Mouse (Mus musculus): ENCODE data around the gene Prkab2. TPM values are rescaled to one million over a fixed set of nuclear protein-coding genes. Genes with fewer than 3 reads are reported as not detected.

Gene Prkab2
- total RNA-seq, 2 experiments from 2014 or later = 17.5 to 18.8 TPM

GRCm38 (mm10) chr3:97648518-97648917 is 9.5 kb upstream of the Prkab2 start:
- intact Hi-C loops (cut with DNase I) = no loop called here
- DNase-seq = peak in 1 of 2 experiments; percentile 56

DNA sequence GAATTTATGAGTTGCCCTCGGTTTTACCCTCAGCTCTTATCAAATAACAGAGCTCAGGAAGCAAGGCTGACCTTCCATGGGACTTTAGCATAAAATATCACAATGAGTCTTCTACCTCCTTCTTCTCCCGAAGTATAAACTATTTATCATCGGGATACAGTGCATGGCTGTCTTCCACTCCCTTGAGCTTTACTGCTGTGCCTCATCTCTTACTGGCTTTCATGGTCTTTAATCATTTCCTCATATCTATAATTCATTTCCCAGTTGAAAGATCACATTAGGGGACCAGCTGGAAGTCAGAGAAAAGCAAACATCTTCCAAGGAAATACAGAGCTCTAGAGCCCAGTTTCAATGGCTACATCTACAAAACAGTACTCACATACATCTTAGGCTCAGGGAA is 9.0 kb upstream of the Prkab2 start:
- no peak for DNase-seq
- intact Hi-C loops (cut with DNase I) = no loop called here

DNA sequence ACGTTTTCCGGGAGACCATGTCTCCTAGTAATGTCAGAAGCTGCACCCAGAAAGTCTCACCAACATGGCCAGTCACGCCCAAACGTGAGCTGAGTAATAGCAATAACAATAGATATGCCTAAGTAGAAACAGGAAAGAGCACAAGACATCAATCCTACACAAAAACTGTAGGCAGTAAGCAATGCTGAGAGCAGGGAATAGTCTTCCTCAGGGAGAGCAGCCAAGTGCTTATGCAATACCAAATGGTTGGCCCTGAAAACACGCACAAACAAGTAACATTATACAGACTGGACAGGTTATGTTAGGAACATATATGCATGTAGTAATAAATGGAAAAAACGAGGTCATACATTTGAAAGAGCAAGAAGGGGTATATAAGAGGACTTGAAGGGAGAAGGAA is 8.5 kb upstream of the Prkab2 start:
- DNase-seq = no peak
- intact Hi-C loops (cut with DNase I) = no loop called here

- DNase-seq = peak; percentile 49 to 51
- intact Hi-C loops (cut with DNase I) = no loop called here
These were observed 6.4 kb upstream of the Prkab2 start for GRCm38 (mm10) chr3:97651604-97652003.

DNA sequence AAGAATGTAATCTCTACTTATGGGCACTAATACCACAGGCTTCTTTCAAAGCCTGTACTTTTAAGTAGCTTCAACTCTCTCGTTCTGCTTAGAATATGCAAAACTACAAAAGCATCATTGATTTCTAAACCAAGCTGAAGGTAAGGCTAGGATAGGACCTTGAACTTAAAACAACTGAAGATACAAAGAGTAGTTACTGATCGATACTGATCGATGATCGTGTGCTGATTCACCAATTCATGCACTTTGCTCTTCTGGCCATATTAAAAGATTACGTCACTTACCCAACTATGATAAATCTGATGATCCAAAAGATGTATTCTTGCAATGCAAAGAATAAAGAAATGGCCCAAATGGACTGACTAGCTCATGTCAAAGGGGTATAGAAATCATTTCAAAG is 4.2 kb upstream of the Prkab2 start:
- intact Hi-C loops (cut with DNase I) = no loop called here

DNA sequence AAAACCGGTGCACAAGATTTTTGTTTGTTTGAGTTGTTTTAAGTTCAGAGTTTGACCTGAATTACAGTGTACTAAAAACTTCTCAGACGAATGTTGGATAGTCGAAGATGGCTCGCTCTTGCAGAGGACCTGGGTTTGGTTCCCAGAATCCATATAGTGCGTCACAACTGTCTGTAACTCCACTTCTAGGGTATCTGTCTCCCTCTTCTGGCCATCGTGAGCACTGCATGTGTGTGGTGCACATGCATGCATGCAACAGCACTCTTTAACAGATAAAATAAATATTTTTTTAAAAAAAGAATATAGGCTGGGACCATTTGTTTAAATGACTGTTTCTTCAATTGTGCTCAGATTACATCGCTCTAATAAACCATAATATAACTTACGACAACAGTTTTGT is 3.1 kb upstream of the Prkab2 start:
- DNase-seq = no peak

More for the DNA sequence above, 4.2 kb upstream of the Prkab2 start:
- no peak for DNase-seq

GRCm38 (mm10) chr3:97658426-97659193 is 617 bp downstream of the Prkab2 start:
- DNase-seq = no peak
- intact Hi-C loops (cut with DNase I) = no loop called here

More for the DNA sequence above, 3.1 kb upstream of the Prkab2 start:
- intact Hi-C loops (cut with DNase I) = no loop called here

- no peak for DNase-seq
- intact Hi-C loops (cut with DNase I) = no loop called here
These were observed 1.8 kb downstream of the Prkab2 start for GRCm38 (mm10) chr3:97659746-97660145.

DNA sequence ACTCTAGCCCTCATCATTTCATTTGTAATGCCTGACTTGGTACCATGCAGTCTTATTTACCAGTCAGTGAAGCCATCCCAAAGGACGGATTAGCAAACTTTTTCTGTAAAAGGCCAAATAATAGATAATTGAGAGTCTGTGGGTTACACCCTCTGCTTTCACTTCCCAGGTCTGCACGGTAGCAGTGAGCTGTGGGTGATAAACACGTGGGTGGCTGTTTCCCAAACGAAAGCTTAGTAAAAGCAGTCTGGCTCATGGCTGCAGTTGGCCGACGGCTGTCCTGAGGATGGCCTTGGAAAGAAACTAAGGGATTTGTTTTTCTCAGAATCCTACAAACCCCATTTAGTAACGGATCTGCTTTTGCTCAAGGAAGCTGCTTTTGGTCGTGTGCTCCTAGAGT is 3.2 kb downstream of the Prkab2 start:
- intact Hi-C loops (cut with DNase I) = no loop called here
- DNase-seq = peak in 1 of 2 experiments; percentile 15

- no peak for DNase-seq
- intact Hi-C loops (cut with DNase I) = no loop called here
These were observed 7.5 kb downstream of the Prkab2 start for GRCm38 (mm10) chr3:97665525-97665924.

- intact Hi-C loops (cut with DNase I) = no loop called here
- DNase-seq = no peak
These were observed 8.2 kb downstream of the Prkab2 start for GRCm38 (mm10) chr3:97666154-97666553.

GRCm38 (mm10) chr3:97667093-97667675 is 9.2 kb downstream of the Prkab2 start:
- no peak for DNase-seq
- intact Hi-C loops (cut with DNase I) = no loop called here

DNA sequence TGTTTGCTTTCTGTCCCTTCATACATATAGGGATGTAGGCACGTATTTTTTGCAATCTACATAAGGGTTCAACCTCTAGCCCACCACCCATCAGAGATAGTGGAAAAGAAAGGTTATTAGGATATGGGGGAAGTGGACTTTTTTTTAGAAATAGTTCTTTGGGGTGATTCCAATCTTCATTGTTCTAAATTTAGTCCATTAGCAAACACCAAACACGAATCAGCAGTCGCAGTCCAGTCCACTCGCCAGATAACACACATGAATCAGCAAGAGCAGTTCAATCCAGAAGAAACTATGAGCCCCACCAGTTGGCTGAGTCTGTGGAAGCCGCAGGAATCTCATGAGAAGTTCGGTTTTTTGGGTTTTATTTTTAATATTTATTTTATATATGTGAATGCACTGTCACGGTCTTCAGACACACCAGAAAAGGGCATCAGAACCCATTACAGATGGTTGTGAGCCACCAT is 16.7 kb downstream of the Prkab2 start, which contains the start of gene Gm17651:
TSS of gene Gm17651 (minus strand) at position 51 of the 467 bp plus-strand sequence.
- DNase-seq = no peak
- intact Hi-C loops (cut with DNase I) = no loop called here

DNA sequence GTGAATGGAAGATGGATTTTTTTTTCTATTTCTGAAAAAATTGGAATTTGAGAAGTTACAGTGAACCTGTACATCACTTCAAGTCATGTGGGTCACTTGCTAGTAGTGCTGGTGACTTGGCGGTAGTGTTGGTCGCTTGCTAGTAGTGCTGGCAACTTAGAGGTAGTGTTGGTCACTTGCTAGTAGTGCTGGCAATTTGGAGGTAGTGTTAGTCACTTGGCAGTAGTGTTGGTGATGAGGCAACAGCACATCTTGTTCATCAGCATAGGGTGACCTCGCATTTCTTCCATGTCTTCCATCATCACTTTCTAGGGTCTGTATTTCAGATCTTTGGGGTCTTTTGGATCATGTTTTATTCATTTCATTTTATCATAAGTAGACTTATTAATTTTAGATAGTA is 18.1 kb downstream of the Prkab2 start:
- intact Hi-C loops (cut with DNase I) = no loop called here
- no peak for DNase-seq

GRCm38 (mm10) chr3:97678416-97678815 is 20.4 kb downstream of the Prkab2 start:
- intact Hi-C loops (cut with DNase I) = no loop called here
- DNase-seq = no peak

DNA sequence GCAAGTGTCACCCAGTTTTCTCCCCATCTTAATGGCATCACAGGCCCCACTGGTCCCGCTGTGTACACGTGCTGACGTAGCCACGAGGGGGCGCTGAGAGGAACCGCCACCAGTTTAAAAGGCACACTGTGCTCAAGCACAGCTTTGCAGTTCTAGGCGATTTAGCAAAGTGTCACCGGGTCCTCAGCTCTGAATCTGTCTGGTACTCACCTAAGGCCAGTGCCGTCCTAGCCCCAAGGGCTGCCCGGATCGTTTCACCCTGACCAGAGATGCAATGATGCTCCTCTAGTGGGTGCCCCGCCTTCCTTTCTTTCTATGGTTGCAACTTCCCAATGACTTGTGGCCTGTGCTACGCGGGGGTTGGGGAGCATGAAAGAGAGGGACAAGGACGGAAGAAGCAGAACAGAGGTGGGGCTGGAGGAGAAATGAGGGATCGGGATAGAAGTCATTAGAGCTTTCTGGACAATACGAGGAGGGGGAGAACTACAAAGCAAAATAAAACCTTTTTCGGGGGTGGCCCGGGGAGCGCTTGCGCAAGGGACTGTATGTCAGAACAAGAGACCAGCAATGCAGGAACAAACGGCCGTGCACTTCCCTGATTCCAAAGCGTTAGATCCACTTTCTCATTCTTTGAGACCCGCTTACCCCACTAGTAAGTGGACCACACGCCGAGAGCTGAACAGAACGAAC is 22.8 kb downstream of the Prkab2 start:
- peak; percentile 85 to 87 for DNase-seq
- intact Hi-C loops (cut with DNase I) = loop anchor here (1.0 to 10.0 kb wide), 2 partner anchors 199 to 334 kb away; partner anchors contain the start of gene Notch2

DNA sequence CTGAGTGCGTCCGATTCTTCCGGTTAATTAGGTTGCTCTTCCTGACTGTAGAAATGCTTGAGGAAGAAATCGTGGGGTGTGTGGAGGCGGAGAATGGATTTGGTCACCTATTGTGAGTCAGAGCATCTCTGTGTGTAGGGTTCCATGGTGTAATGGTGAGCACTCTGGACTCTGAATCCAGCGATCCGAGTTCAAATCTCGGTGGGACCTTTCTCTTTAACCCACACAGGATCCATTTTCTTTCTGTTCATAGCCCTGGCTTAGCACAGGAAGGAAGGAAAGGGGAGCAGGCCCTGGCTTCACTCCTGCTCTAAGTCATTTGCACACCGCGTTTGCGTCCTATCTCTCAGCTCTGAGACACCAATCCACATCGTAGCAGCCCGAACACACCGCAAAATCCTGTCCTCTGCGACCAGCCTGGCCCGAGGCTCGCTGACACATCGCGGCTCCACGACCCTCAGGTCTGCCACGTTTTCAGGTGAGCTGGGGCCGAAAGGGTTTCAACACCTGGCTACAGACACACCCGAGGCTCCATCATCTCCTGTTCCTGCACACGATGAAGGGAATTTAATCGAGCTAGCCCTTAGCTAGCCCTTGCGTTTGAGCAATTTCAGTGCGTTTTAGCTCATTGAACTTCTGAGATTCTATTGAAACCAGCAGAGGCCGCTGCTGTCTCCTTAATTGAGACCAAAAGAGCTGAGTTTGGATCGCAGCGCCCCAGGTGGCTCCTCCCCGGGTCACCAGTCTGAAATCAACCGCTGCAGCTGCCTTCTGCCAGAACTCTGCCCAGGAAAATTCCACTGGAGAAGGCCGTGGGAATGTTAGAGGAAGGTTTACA is 23.5 kb downstream of the Prkab2 start:
- peak; percentile 61 to 71 for DNase-seq
- intact Hi-C loops (cut with DNase I) = loop anchor here (1.0 to 10.0 kb wide), 2 partner anchors 198 to 333 kb away; partner anchors contain the start of gene Notch2

- no peak for DNase-seq
- intact Hi-C loops (cut with DNase I) = loop anchor here (10.0 kb wide), 1 partner anchor 333 kb away; the partner anchor contains the start of gene Notch2
These were observed 24.1 kb downstream of the Prkab2 start for GRCm38 (mm10) chr3:97682159-97682502.

DNA sequence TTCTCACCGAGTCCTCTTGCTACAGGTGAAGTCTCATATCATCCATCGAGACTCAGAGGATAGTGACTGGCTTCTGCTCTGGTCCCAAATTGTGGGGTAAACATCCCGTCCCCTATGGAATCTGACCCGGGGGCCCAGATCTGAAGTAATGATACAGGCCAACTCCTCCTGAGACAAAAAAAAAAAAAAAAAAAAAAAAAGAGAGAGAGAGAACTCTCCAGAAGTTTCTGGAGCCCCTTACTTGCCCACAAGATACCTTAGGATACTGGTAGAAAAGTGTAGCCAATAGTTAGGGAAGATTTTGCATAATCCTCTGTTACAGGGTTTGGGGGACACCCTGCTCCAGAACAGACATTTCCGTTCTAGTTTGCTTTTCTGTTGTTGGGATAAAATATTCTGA is 24.6 kb downstream of the Prkab2 start:
- no peak for DNase-seq
- intact Hi-C loops (cut with DNase I) = loop anchor here (10.0 kb wide), 1 partner anchor 332 kb away; the partner anchor contains the start of gene Notch2

GRCm38 (mm10) chr3:97683560-97684195 is 25.7 kb downstream of the Prkab2 start:
- no peak for DNase-seq
- intact Hi-C loops (cut with DNase I) = loop anchor here (10.0 kb wide), 1 partner anchor 331 kb away; the partner anchor contains the start of gene Notch2

Data from heart, postnatal 10 days (tissue).